Mouse (Mus musculus) stomach, embryonic 14.5 days (tissue): ENCODE measurements around the gene Sh2b3. TPM values are rescaled to one million over a fixed set of nuclear protein-coding genes. Genes with fewer than 3 reads are reported as not detected.

Source experiments
- ATAC-seq: fragments of 200-750 bp; cut with Nextera tagmentation; 2 replicates; pipeline ENCODE4 v1.8.0; 2017; ENCODE audit warnings: low read depth, moderate TSS enrichment; ENCODE audit not compliant: insufficient number of reproducible peaks, insufficient read depth, low FRiP score
- H3K27ac ChIP-seq: fragments of 300-500 bp; sonication (generic); 2 replicates; pipeline ENCODE4 v1.5.1; 2014; ENCODE audit warnings: mild to moderate bottlenecking, low read length, moderate library complexity, mixed read lengths
- H3K27me3 ChIP-seq: fragments of 300-500 bp; sonication (generic); 2 replicates; pipeline ENCODE4 v1.6.1; 2014; ENCODE audit warnings: low read length, control low read depth, mixed read lengths; ENCODE audit not compliant: control insufficient read depth, insufficient read depth
- H3K36me3 ChIP-seq: fragments of 300-500 bp; sonication (generic); 2 replicates; pipeline ENCODE4 v1.6.1; 2014; ENCODE audit warnings: mild to moderate bottlenecking, control low read depth, low read length, moderate library complexity, mixed read lengths; ENCODE audit not compliant: control insufficient read depth, insufficient read depth
- H3K4me1 ChIP-seq: fragments of 300-500 bp; sonication (generic); 2 replicates; pipeline ENCODE4 v1.6.1; 2014; ENCODE audit warnings: low read length, control low read depth, mixed read lengths; ENCODE audit not compliant: control insufficient read depth, insufficient read depth
- H3K4me2 ChIP-seq: fragments of 300-500 bp; sonication (generic); replicated peaks from 2 replicates; pipeline ENCODE4 v1.6.1; 2014; ENCODE audit warnings: low read depth, low read length, control low read depth
- H3K4me3 ChIP-seq: fragments of 300-500 bp; sonication (generic); 2 replicates; pipeline ENCODE4 v1.5.1; 2014; ENCODE audit warnings: low read depth, low read length, control low read depth
- H3K9ac ChIP-seq: fragments of 300-500 bp; sonication (generic); replicated peaks from 2 replicates; pipeline ENCODE4 v1.6.1; 2014; ENCODE audit warnings: low read depth, mild to moderate bottlenecking, control low read depth, low read length, moderate library complexity, mixed read lengths
- H3K9me3 ChIP-seq: fragments of 300-500 bp; sonication (generic); 2 replicates; pipeline ENCODE4 v1.6.1; 2016; ENCODE audit warnings: low read depth, low read length, control low read depth; ENCODE audit not compliant: control insufficient read depth
- WGBS: fragments of 180-500 bp; shearing (Covaris S2); extraction: QIAGEN DNeasy Blood & Tissue Kit; methylation state at CpG from one replicate; pipeline ENCODE4 v1.1.7; 2014; 5-methylcytosine and 5-hydroxymethylcytosine counted together
- polyA plus RNA-seq: library from polyadenylated mRNA; unstranded; fragments of >200 nt; fragmentation: Nextera tagmentation; extraction: Ambion mirVana; gene quantifications from 2 replicates; pipeline ENCODE4 v1.2.1, GENCODE M21; 2014

Sh2b3 gene
- polyA plus RNA-seq, 1 experiment from 2014 or later: 15.4 TPM

DNA sequence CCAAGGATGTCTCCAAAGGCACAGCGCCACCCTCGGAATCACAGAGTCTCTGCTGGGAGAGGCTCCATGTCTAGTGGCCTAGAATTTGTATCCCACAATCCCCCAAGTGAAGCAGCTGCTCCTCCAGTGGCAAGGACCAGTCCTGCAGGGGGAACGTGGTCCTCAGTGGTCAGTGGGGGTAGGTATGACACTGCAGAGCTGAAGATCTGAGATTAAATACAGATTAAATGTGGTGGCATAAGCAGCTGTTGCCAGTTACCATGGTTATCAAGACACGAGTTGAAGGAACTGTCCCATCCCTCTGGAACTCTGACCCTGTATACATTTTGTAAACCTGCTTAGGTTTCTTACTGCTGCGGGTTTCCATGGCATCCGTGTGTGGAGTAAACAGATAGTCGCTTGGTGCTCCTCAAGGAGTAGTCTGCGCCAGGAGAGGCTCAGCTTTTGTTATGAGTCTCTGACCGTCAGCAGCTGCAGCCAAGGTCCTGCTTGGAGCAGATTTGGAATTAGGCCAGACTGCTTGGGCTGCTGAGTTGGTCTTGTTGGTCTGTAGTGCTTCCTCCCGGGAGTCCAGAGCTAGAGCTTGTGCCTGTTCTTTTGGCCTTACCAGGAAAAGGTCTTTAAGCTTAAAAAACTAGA lies 53.5 kb downstream of the Sh2b3 start:
- no peak overlapping the region for H3K4me3 ChIP-seq
- no peaks in the 10 kb centered on the region for H3K27me3 ChIP-seq
- H3K9me3 ChIP-seq: no peaks in the 10 kb centered on the region
- peaks cover 41% of the 10 kb centered on the region for H3K36me3 ChIP-seq
- no peaks in the 10 kb centered on the region for H3K4me1 ChIP-seq
- ATAC-seq: peak; percentile 37; the same call in 1 of the 2 replicates
- no peak overlapping the region for H3K9ac ChIP-seq
- peak overlapping the region; percentile 27 for H3K27ac ChIP-seq
- H3K4me2 ChIP-seq: no peak overlapping the region
- WGBS: 55% methylated on average over 10 of the region's 10 CpGs

DNA sequence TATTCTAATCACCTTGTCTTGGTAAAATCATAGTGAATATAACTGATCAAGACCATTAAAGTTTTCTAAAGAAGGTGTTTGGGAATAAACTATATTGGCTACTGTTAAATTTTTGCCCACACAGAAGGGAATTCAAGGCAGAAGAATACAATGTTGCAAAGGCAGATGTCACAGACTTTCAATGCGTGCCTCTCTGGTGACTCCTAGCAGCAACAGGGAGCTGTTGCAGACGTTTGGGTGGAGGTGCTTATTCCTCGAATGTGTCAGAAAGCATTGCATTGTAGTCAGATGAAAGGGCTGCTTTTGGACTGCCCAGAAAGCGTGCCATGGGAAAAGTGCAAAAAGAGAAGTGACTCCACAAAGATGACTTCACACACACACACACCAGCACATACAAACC lies 55.0 kb downstream of the Sh2b3 start:
- no peaks in the 10 kb centered on the region for H3K27me3 ChIP-seq
- peaks cover 51% of the 10 kb centered on the region for H3K36me3 ChIP-seq
- no peak for ATAC-seq
- H3K9me3 ChIP-seq: no peaks in the 10 kb centered on the region
- WGBS: 59% methylated on average over 4 of the region's 4 CpGs
- H3K4me3 ChIP-seq: no peak overlapping the region
- no peak overlapping the region for H3K4me2 ChIP-seq
- no peaks in the 10 kb centered on the region for H3K4me1 ChIP-seq
- H3K9ac ChIP-seq: no peak overlapping the region
- no peak overlapping the region for H3K27ac ChIP-seq

DNA sequence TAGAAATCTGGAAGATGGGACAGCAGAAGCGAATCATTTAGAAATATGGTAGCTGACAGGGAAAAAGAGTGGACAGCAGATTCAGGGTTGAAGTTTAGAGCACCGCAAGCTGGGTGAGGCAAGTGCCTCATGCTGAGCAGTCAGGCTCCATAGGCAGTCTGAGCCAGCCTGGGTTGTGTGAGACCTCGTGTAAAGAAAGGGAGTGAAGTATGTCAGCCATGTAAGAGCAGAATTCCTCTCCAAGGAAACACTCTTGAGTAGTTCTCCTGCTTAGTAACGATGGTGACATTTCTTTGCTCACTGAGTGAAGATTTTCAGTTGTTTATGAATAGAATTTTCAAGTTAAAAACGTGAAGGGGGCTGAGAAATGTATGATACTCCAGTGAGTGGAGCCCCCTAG lies 57.3 kb downstream of the Sh2b3 start:
- Histone ChIP-seq H3K9me3 (no peaks in the 10 kb centered on the region), H3K4me1 (no peaks in the 10 kb centered on the region), H3K27me3 (no peaks in the 10 kb centered on the region), H3K4me3 (no peak overlapping the region), H3K36me3 (peaks cover 41% of the 10 kb centered on the region), H3K27ac (no peak overlapping the region), H3K9ac (no peak overlapping the region), H3K4me2 (no peak overlapping the region)
- WGBS: 82% methylated on average over 5 of the region's 5 CpGs
- ATAC-seq: no peak

DNA sequence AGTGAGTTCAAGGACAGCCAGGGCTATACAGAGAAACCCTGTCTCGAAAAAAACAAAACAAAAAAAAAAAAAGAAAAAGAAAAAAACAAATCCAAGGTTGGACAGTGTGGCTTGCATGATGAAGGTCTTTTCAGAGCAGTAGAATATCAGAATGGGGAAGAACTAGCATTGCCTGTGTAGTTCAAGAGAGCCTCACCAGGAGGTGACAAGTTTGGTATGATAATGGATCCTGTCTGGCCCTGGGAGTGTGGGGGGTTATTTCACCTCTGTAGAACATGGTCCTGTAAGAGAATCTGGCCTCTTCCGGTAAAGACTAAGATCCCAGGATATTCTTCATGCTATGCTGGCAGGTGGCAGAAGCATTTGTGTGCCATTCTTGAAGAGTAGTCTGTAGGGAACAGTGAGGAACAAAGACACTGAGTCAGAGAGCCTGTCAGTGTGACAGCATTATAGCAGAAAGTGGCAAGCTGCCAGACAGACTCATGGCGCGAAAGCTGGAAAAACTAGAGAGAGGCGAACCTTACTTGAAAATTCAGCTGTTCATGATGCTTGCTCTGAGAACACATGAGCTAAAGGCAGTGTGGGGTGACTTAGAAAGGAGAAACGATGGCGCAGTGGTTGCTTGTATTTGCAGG lies 58.8 kb downstream of the Sh2b3 start:
- Histone ChIP-seq H3K4me1 (no peaks in the 10 kb centered on the region), H3K9ac (no peak overlapping the region), H3K36me3 (peaks cover 48% of the 10 kb centered on the region), H3K4me2 (no peak overlapping the region), H3K27me3 (no peaks in the 10 kb centered on the region), H3K27ac (no peak overlapping the region), H3K4me3 (no peak overlapping the region), H3K9me3 (no peaks in the 10 kb centered on the region)
- no peak for ATAC-seq
- 78% methylated on average over 7 of the region's 7 CpGs for WGBS

DNA sequence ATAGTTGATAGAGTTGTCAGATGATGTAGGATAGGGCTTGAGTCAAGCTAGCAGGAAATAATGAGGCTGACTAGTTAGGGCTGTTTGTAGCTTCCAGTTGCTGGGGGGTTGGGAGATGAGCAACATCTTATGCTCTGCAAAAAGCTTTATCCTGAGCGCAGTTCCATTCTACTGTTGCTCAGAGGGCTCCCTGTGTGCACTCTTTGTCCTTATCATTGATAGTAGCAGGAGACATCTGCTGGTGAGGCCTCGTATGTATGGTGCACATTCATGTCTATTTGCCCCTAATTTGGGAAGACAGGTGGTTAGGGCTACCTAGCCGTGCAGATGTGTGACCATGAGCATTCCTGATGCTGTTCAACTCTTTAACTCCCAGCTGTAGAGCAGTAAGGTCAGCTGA lies 65.8 kb downstream of the Sh2b3 start:
- no peak for ATAC-seq
- H3K4me3 ChIP-seq: no peak overlapping the region
- no peak overlapping the region for H3K9ac ChIP-seq
- no peak overlapping the region for H3K27ac ChIP-seq
- H3K9me3 ChIP-seq: no peaks in the 10 kb centered on the region
- no peak overlapping the region for H3K4me2 ChIP-seq
- no peaks in the 10 kb centered on the region for H3K27me3 ChIP-seq
- 90% methylated on average over 3 of the region's 3 CpGs for WGBS
- peaks cover 27% of the 10 kb centered on the region for H3K36me3 ChIP-seq
- no peaks in the 10 kb centered on the region for H3K4me1 ChIP-seq

DNA sequence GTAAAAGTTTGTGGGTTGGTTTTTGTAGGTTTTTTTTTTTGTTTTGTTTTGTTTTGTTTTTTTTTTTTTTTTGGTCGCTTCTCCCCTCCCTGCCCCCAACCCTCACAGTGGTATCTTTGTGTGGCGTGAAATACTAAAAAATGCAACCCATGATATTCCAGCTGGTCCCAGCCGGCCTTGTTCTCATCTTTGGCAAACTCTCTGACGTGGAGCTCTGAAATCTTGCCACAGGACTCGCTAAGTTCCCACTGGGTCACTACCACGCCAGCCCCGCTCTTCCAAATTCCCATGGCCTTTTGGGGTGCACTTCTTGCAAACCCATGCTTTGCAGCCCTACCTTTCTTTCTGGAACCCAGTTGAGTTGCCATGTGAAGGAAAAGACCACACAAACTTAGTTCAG lies 67.6 kb downstream of the Sh2b3 start:
- 82% methylated on average over 7 of the region's 7 CpGs for WGBS
- no peak overlapping the region for H3K27ac ChIP-seq
- H3K9me3 ChIP-seq: no peaks in the 10 kb centered on the region
- no peak overlapping the region for H3K4me2 ChIP-seq
- no peak overlapping the region for H3K4me3 ChIP-seq
- H3K36me3 ChIP-seq: peaks cover 21% of the 10 kb centered on the region
- no peaks in the 10 kb centered on the region for H3K4me1 ChIP-seq
- no peaks in the 10 kb centered on the region for H3K27me3 ChIP-seq
- ATAC-seq: no peak
- H3K9ac ChIP-seq: no peak overlapping the region

DNA sequence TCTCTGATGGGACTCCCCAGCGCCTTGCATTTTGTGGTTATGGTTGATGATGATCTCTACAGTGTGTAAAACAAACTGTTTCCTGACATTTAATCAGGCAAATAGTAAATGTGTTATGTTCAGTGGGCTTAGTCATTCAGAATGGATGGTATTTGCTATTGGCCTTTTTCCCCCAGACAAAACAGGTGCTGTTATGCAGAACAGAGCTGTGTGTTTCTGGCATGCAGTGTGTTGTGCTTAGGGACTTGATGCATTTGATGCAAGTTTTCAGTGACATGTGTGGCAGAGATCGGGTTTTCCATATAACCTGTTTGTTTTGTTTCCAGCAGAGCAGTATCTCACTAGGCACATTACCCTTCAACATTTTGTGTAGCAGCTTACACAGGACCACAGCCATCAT lies 69.9 kb downstream of the Sh2b3 start:
- WGBS: 84% methylated on average over 2 of the region's 2 CpGs
- Histone ChIP-seq H3K9me3 (no peaks in the 10 kb centered on the region), H3K4me1 (no peaks in the 10 kb centered on the region), H3K27me3 (no peaks in the 10 kb centered on the region), H3K4me3 (no peak overlapping the region), H3K9ac (no peak overlapping the region), H3K4me2 (no peak overlapping the region), H3K27ac (no peak overlapping the region), H3K36me3 (peaks cover 8% of the 10 kb centered on the region)
- ATAC-seq: no peak

DNA sequence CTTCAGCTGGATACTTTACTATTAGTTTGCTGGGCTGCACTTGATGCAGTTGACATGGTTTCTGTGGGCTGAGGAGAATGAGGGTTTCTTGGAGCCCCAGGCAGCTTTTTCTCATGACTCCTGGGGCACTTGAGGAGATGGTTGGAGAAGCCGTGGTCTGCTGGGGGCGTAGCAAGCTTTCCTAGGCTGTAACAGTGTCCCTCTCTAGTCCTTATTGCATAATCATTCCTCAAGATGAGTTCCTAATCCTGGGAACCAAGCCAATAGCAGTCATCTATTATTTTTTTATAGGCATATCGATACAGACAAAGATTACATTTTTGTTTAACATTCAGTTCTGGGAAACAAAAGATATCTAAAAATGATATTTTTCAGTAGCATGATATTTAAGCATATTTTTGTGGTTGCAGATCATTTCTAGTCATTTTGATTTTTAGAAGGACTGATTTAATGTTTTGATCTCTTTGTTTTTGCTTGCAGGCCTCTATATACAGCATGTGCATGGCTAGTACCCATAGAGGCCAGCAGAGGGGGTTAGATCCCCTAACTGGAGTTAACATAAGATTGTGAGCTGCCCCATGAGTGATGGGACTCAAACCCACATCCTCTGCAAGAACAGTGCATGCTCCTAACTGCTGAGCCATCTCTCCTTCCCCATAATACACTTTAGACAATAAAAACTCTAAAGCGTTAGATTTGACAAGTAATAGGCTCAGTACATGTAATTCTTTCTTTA lies 71.2 kb downstream of the Sh2b3 start:
- no peak overlapping the region for H3K27ac ChIP-seq
- no peak overlapping the region for H3K9ac ChIP-seq
- H3K4me1 ChIP-seq: no peaks in the 10 kb centered on the region
- no peaks in the 10 kb centered on the region for H3K9me3 ChIP-seq
- no peak for ATAC-seq
- 88% methylated on average over 4 of the region's 4 CpGs for WGBS
- peaks cover 9% of the 10 kb centered on the region; the same call in 1 of the 2 replicates for H3K36me3 ChIP-seq
- no peaks in the 10 kb centered on the region for H3K27me3 ChIP-seq
- H3K4me3 ChIP-seq: no peak overlapping the region
- no peak overlapping the region for H3K4me2 ChIP-seq
